Mouse (Mus musculus) liver, adult 10 weeks (tissue): ENCODE measurements around the gene Rnf166. TPM values are rescaled to one million over a fixed set of nuclear protein-coding genes. Genes with fewer than 3 reads are reported as not detected.

ENCODE experiments used
- polyA plus RNA-seq: library from polyadenylated mRNA; stranded (reverse); fragments of 350-450 nt; fragmentation: Illumina TruSeq; extraction: RNeasy Lipid Tissue Mini Kit (QIAGEN cat#74804); gene quantifications from one replicate; pipeline ENCODE4 v1.2.3, GENCODE M21; 2014; ENCODE audit warnings: low read depth, low replicate concordance

The Rnf166 gene
- 3.4 TPM for polyA plus RNA-seq

DNA sequence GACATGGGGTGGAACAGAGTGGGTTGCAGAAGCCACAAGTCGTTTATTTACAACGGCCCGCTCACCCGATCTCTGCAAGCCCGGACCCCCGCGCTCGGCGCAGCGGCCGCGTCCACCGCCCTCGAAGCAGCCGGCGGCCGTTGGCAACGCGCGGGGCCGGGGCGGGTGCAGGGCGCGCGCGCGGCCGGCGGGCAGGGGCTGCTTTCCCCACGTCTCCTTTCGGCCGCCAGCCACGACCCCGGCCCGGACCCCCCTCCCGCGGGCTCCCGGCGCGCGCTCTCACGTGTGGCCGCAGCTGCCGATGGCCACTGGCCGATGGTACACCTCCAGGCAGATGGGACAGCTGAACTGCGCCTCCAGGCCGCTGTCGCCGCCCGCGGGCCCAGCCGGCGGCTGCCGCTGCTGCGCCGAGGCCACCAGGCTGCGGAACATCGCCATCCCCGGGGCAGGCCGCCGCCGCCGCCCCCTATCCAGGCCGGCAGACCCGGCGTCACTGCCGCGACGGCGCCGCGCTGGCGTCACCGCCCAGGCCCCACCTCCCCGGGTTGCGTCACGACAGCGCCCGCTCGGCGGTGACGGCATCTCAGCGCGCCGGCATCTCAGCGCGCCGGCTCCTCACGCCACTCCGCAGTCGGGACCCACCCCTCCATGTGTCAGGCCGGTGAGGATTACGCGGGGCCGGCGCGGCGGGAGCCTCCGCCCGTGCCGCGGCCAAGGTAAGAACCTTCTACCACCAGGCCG, at the start of gene Rnf166, which contains the start of gene Ctu2:
Rnf166 (minus strand) TSS at position 485 of the 741 bp plus-strand sequence.
Ctu2 (plus strand) TSS at position 564 of the 741 bp plus-strand sequence.

DNA sequence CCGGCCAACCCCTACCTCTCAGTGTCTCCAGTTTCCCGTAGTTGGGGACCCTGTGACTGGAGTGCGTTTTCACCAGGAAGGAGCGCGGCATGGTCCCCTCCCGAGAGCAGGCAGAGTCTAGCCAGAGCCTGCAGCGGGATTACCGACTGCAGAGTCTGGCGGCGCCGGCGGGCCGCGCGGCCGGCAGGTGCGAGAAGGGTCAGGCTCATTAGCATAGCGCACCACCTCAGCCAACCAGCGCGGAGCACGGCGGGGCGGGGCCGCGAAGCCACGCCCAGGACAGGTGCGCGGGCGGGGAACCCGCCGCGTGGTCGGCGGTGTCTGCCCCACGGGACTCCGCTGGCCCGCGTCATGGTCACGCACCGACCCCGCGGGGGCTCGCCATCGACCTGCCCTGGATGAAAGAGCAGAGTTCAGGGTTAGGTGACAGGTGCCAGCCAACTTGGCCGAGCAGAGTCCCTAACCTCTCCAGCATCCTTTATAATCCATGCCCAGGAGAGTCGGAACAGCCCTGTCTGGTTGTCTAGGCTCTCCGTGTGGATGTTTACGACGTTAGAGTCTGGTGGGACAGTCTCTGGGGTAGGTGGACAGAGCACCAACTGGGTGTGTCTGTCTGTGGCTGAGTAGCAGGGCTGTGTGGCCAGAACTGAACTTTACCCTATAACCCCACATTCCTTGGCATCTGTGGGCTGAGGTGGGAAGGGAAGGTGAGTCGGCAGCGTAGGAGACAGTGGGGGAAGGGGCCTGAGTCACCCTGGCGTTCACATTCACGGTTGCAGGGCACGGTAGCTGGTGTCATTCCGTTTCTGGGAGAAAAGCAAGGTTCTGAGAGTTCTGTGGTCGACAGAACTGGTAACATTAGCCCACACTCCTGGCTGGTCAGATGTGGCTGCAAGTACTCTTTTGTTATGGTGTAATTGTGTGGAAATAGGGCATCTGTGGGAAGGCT, 15.1 kb downstream of the Rnf166 start, which contains the start of gene Snai3:
Snai3 (minus strand) TSS at position 210 of the 949 bp plus-strand sequence.

DNA sequence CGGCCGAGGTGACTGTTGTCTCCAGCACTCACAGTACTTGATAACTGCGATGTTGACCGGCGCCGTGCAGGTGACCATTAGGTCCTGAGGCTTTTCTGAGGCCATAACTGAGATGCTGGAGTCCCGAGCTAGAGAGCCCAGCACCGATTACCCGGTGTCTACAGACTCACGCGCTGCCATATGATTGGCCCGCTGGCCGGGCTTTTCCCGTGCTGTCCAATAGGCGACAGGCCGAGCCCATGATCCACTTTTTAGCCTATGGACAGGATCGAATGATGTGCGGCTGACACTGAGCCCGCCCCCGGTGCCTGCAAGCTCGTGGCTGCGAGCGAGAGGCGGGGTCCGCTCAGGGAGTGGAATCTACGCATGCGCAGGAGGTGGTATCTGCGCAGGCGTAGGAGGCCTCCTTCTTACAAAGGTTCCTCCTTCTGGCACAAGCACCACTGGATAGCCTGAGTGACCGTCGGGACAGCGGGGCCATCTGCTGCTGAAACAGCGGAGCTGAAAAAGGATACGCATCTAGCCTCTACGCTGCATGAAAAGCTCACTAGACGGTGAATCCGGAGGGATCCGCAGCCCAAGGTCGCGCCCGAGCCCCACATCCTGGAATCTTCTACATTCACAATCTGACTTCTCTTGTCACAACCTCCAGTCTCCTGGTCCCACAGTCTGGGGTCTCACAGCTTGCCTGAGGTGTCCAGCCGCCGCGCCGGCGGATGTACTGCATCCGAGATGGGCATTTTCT, 32.4 kb downstream of the Rnf166 start, which contains the start of gene Mvd:
Mvd (minus strand) TSS at position 161 of the 745 bp plus-strand sequence.

DNA sequence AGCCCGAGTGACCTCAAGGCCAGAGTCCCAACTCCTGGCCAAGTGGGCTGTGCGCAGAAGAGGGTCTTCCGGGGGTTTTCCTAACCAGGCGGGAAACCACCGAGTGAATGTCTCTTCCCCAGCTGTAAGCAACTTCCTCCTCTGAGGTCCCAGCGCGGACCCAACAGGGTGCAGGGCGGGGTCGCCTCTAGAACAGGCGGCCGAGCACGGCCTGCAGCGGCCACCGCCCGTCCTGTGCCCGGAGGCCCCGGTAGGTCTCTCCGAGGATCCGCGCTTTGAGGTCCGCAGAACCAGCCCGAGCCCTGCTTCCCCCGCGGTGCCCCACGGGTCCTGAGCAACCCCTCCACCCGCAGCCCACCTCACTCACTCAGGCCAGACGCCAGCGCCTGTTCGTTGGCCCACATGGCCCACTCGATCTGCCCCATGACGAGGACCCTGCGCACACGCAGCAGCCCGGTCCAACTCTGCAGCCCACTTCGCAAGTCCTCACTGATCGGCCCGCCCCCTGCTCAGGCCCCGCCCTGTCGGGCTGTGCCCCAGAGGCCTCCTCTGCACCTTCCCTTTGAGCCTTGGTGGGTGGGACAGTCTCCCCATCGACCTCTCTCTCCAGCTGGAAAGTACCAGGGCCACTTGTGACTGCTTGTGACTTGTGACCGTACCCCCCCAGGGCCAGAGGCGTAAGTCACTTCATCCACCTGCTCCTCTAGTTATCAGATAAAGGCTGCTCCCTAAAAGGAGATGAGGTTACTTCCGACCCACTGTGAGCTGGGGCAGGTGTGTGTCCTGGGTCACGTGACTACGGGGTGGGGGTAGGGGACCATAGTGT, 43.2 kb downstream of the Rnf166 start, which contains the start of gene Cyba:
Cyba (minus strand) TSS at position 488 of the 826 bp plus-strand sequence.

DNA sequence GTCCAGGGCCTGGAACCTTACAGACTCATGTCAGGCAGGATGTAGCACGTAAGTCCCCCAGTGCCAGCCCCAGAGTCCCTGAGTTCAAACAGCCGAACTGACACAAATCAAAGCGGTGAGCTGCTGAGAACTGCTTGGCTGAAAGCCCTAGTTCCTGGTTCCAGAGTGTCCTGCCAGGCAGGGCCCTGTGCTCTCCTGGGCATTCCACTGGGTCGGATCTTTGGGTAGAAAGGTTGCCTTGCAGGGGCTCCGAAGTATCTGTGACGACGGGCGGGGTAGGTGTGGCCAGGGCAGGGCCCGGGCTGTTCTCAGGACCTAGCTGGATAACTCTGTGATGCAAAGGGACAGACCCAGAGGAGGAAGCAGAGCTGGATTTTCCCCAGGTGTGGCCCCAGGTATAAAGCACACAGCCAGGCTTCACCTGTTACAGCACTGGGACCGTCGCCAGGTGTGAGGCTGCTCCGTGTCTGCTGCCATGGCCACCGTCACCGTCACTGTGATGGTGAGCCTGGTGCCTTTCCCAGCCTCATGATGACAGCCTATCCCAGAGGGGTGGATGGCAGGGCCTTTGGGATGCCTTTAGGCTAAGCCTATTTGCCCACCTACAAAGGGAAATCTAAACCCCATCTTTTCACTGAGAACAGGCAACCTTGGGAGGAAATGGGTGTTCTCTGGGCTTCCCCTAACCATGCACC, 54.3 kb downstream of the Rnf166 start, which contains the start of gene Il17c:
Il17c (plus strand) TSS at position 645 of the 695 bp plus-strand sequence.

Other genes with a start within 250 kb of the Rnf166 start
- gene Zfpm1, start 193.9 kb downstream of the Rnf166 start, polyA plus RNA-seq, result 0.87 TPM
- gene Trhr2, start 115.3 kb downstream of the Rnf166 start, polyA plus RNA-seq, result not detected
- 9.1 TPM for gene Zc3h18, start 99.5 kb downstream of the Rnf166 start, polyA plus RNA-seq
- gene Il17c, start 54.0 kb downstream of the Rnf166 start, polyA plus RNA-seq, result not detected
- not detected for gene Cyba, start 43.1 kb downstream of the Rnf166 start, polyA plus RNA-seq
- gene Mvd, start 32.6 kb downstream of the Rnf166 start, polyA plus RNA-seq, result 0.50 TPM
- not detected for gene Snai3, start 15.3 kb downstream of the Rnf166 start, polyA plus RNA-seq
- gene Ctu2, start 79 bp upstream of the Rnf166 start, polyA plus RNA-seq, result not detected
- 0.19 TPM for gene Piezo1, start 75.3 kb upstream of the Rnf166 start, polyA plus RNA-seq
- 0.24 TPM for gene Cdt1, start 92.0 kb upstream of the Rnf166 start, polyA plus RNA-seq
- gene Aprt, start 100.8 kb upstream of the Rnf166 start, polyA plus RNA-seq, result 2.4 TPM
- 0.48 TPM for gene Galns, start 135.4 kb upstream of the Rnf166 start, polyA plus RNA-seq
- 3.3 TPM for gene Trappc2l, start 135.6 kb upstream of the Rnf166 start, polyA plus RNA-seq
- gene Pabpn1l, start 146.7 kb upstream of the Rnf166 start, polyA plus RNA-seq, result not detected
- gene Cbfa2t3, start 223.0 kb upstream of the Rnf166 start, polyA plus RNA-seq, result 0.48 TPM